Mouse (Mus musculus) heart, postnatal 0 days (tissue): ENCODE measurements at regions not wholly inside any gene's neighbourhood (a gene's known extent, or its start where the extent isn't known, plus 50 kb on each side); places are given as distances from the start of the nearest gene placed in this dataset.

Source experiments
- ATAC-seq: fragments of 200-750 bp; cut with Nextera tagmentation; 2 replicates; pipeline ENCODE4 v1.8.0; 2017; ENCODE audit warnings: low read depth, moderate number of reproducible peaks, moderate library complexity; ENCODE audit not compliant: insufficient read depth
- DNase-seq: peaks from one replicate; pipeline ENCODE4 v3.0.0-alpha.2; 2016; ENCODE audit warnings: low spot score
- H3K27ac ChIP-seq: fragments of 300-500 bp; sonication (generic); 2 replicates; pipeline ENCODE4 v1.5.1; 2014; ENCODE audit warnings: low read depth, mild to moderate bottlenecking
- H3K27me3 ChIP-seq: fragments of 300-500 bp; sonication (generic); 2 replicates; pipeline ENCODE4 v1.6.1; 2014; ENCODE audit warnings: low read length, mixed read lengths; ENCODE audit not compliant: control insufficient read depth, insufficient read depth
- H3K36me3 ChIP-seq: fragments of 300-500 bp; sonication (generic); replicated peaks from 2 replicates; pipeline ENCODE4 v1.6.1; 2014; ENCODE audit warnings: low read length, mixed read lengths; ENCODE audit not compliant: control insufficient read depth, insufficient read depth
- H3K4me1 ChIP-seq: fragments of 300-500 bp; sonication (generic); 2 replicates; pipeline ENCODE4 v1.6.1; 2014; ENCODE audit warnings: antibody characterized with exemption; ENCODE audit not compliant: control insufficient read depth, insufficient read depth
- H3K4me2 ChIP-seq: fragments of 300-500 bp; sonication (generic); 2 replicates; pipeline ENCODE4 v1.6.1; 2014; ENCODE audit warnings: low read depth, mild to moderate bottlenecking, low read length, moderate library complexity
- H3K4me3 ChIP-seq: fragments of 300-500 bp; sonication (generic); 2 replicates; pipeline ENCODE4 v1.5.1; 2014; ENCODE audit warnings: low read depth, low read length
- H3K9ac ChIP-seq: fragments of 300-500 bp; sonication (generic); replicated peaks from 2 replicates; pipeline ENCODE4 v1.6.1; 2014; ENCODE audit warnings: low read depth, low read length, mixed read lengths
- H3K9me3 ChIP-seq: fragments of 300-500 bp; sonication (generic); replicated peaks from 2 replicates; pipeline ENCODE4 v1.6.1; 2016; ENCODE audit warnings: low read length; ENCODE audit not compliant: control insufficient read depth
- CTCF ChIP-seq: IDR thresholded peaks from 2 replicates; pipeline ENCODE4 v1.5.1; 2016; ENCODE audit warnings: antibody characterized with exemption, control low read depth, low read depth
- EP300 ChIP-seq: IDR thresholded peaks from 2 replicates; pipeline ENCODE4 v1.6.1; 2016; ENCODE audit warnings: antibody characterized with exemption, low read depth
- WGBS: fragments of 180-500 bp; shearing (Covaris S2); extraction: QIAGEN DNeasy Blood & Tissue Kit; methylation state at CpG from one replicate; pipeline ENCODE4 v1.1.7; 2014; 5-methylcytosine and 5-hydroxymethylcytosine counted together

DNA sequence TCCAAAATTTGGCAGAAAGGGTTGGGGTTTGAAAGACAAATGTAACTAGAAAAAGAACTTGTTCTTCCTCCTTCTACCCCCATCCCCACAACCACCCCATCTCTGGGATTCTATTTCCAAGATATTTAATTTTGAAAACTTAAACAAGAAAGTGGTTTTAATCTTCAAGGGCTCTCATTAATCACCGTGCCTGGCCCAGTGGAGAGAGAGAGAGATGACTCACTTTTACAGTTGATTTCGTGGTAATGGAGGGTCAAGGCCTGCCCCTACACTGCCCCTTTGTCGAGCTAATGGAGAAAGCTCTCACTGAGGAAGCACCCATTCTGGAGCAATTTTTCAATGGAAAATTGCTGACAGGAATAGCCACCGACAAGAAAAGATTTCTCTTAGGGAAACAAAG is 247.9 kb downstream of the Gm10260 start:
- Histone ChIP-seq H3K9me3 (no peaks in the 10 kb centered on the region), H3K4me3 (no peak overlapping the region), H3K27me3 (0 out of 2 replicates have a peak, but pooled peaks cover 13% of the 10 kb centered on the region), H3K27ac (no peak overlapping the region), H3K4me1 (no peaks in the 10 kb centered on the region), H3K4me2 (no peak overlapping the region), H3K36me3 (no peaks in the 10 kb centered on the region), H3K9ac (no peak overlapping the region)
- 65% methylated on average over 4 of the region's 4 CpGs for WGBS
- TF ChIP-seq CTCF = no peak
- TF ChIP-seq EP300 = no peak
- DNase-seq (no peak), ATAC-seq (no peak)

DNA sequence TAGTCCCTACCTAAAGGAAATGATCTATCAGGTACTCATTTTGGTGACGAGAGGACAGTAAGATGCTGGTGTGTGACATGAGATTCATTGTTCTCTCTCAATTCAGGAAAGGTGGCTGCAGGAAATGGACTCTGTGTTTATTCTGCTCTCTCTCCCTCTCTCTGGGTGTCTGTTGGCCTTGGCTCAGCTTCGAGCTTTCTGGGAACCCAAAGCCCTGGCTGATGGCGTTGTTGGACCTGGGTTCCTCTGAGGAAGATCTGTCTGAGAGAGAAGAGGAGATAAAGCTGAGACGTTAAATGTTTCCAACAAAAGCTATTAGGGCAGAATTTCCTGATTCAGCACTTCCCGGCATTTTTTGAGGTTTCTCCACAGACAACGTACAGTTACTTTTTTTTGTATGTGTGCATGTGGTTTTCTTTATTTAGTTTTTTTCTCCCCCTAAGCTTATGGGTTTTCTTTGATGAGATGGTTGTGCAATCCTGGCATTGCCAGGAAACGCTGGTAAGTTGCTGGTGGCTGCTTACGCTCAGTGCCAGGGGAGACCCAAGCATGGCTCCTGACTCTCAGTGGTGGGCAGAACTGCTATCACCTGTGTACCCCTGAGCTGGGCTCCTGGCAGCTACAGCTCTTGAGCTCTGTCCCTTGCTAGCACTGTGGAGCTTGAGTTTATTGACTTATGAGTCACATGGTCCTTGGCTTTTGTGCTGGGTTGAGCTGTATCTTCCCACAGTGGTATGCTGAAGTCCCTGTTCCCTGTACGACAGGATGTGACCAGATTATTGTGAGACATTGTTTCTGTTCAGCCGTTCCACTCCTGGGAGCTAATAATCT is 249.8 kb downstream of the Gm10260 start:
- WGBS = 47% methylated on average over 10 of the region's 10 CpGs
- ATAC-seq (peak; percentile 64), DNase-seq (peak; percentile 46)
- Histone ChIP-seq H3K4me1 (no peaks in the 10 kb centered on the region), H3K27ac (peak overlapping the region; percentile 47), H3K9ac (no peak overlapping the region), H3K27me3 (0 out of 2 replicates have a peak, but pooled peaks cover 13% of the 10 kb centered on the region), H3K9me3 (no peaks in the 10 kb centered on the region), H3K4me2 (no peak overlapping the region), H3K4me3 (no peak overlapping the region), H3K36me3 (no peaks in the 10 kb centered on the region)
- no peak for TF ChIP-seq CTCF
- no peak for TF ChIP-seq EP300

DNA sequence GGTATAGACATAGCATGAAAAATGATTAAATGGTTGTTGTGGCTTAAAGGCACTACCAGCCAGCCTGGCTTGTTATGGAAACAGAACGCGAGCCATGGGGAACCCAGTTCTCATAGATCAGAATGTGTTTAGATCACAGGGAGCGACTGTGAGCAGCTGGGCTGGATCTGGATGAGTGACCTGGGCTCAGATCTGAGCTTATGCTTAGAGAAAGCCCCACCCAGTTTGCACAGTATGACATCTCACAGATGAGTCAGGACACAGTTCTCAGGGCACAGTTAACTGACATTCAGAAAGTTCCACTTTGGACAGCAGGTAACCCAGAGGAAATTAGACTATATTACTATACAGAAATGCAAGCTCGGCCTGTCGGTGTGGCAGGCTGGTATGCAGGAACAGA is 255.5 kb downstream of the Gm10260 start:
- Histone ChIP-seq H3K4me2 (no peak overlapping the region), H3K4me1 (no peaks in the 10 kb centered on the region), H3K9me3 (no peaks in the 10 kb centered on the region), H3K27me3 (no peaks in the 10 kb centered on the region), H3K27ac (no peak overlapping the region), H3K4me3 (no peak overlapping the region), H3K36me3 (no peaks in the 10 kb centered on the region), H3K9ac (no peak overlapping the region)
- WGBS = 82% methylated on average over 5 of the region's 5 CpGs
- DNase-seq (no peak), ATAC-seq (no peak; the same call in 1 of the 2 replicates)
- no peak for TF ChIP-seq CTCF
- no peak for TF ChIP-seq EP300

DNA sequence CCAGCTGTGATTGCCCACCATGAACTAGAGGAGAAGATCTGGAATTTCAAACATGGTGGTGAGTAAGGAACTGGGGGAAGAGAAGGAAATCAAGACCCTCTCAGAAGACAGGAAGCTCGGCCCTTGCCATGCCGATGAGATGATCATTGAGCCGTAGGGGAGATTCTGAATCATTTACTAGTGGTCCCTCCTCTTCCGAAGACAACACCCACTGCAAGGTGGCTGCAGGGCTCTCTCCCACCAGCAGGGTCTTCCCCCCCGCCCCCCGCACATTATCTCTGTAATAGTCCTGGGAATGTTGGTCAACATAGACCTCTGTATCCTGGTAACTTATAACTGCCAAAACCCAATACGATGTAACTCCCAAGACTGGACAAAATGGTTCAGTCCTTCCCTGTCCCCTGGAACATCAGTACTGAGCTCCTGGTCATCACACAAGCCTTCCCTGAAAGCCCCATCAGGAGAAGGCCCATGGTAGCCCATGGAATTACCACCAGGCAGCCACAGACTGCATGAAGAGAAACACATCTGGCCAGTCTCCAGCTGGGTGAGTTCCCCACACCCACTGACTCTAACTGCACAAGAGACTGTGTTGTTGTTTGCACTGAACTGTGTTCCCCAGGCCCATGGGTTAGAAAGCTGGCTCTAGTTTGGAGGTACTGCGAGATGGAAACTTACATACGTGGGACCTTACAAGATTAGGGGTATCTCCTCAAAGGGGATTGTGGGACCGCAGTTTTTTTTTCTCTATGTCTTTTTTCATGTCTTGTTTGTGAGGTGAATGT is 256.3 kb downstream of the Gm10260 start:
- no peak overlapping the region for H3K4me2 ChIP-seq
- H3K9me3 ChIP-seq = no peaks in the 10 kb centered on the region
- H3K9ac ChIP-seq = no peak overlapping the region
- H3K27ac ChIP-seq = peak overlapping the region; percentile 2; the same call in 1 of the 2 replicates
- DNase-seq = no peak
- no peaks in the 10 kb centered on the region for H3K36me3 ChIP-seq
- no peak for ATAC-seq
- no peak overlapping the region for H3K4me3 ChIP-seq
- no peaks in the 10 kb centered on the region for H3K4me1 ChIP-seq
- no peaks in the 10 kb centered on the region for H3K27me3 ChIP-seq
- TF ChIP-seq EP300 (no peak), CTCF (no peak)
- WGBS = 85% methylated on average over 10 of the region's 10 CpGs

DNA sequence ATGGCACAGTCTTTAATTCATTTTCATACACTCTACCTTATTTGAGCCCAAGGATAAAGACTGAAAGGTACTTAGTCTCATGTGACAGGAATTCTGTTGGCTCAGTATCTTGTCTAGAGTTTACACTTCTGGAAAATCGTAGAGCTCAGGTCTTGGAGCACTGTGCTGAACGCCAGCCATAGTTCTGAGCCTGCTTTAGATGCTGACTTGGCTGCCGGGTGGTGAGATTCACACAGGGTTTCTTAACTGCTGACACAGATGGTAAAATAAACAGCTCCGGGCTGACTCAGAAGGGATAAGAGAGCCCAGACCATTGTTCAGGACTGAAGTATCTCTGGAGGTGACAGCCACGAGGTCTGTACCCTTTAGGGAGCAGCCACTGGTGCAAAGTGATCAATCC is 257.0 kb downstream of the Gm10260 start:
- WGBS = 54% methylated on average over 5 of the region's 5 CpGs
- DNase-seq = no peak

More for the DNA sequence above, 257.0 kb downstream of the Gm10260 start:
- Histone ChIP-seq H3K4me1 (no peaks in the 10 kb centered on the region), H3K9ac (no peak overlapping the region), H3K9me3 (no peaks in the 10 kb centered on the region), H3K4me2 (no peak overlapping the region), H3K36me3 (no peaks in the 10 kb centered on the region), H3K4me3 (no peak overlapping the region), H3K27ac (no peak overlapping the region), H3K27me3 (no peaks in the 10 kb centered on the region)
- ATAC-seq = no peak
- TF ChIP-seq CTCF = no peak
- no peak for TF ChIP-seq EP300
